Mouse (Mus musculus): ENCODE data around the gene Gfer. TPM values are rescaled to one million over a fixed set of nuclear protein-coding genes. Genes with fewer than 3 reads are reported as not detected.

Gfer gene
- 10 to 100 TPM; 18.9 to 19.8 TPM for total RNA-seq (2021)

DNA sequence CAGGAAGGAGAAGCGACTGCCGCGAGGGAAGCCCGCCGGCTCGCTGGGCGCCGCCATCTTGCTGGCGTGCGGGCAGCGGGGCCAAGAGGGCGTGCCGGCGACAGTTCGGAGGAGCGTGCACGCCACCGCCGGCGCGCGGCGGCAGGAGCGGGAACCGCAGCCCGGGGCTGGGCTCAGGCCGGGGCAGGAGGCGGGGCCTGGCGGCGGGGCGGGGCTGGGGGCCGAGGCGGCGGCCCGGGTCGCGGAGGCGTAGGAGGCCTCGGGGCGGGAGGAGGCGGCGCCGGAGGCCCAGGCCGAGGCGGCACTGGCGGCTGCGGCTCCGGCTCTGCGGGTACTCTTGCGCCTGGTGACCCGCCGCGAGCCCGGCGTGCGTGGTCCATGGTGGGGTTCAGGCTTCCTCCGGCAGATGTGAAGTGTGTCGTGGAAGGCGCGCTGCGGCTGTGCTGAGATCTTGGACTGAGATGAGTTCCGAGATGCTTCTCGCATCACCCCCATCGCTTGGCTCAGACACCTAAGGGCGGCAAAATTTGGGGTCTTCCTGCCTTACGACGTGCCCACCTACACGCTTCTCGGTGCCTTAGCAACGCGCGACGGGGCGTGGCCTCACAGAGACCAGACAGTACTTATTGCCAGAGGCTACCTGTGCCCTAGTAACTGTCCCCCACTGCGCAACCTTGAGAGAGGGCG, at the start of gene Gfer, which contains the start of gene Noxo1:
Gene Gfer, minus strand, starts transcription at position 146 of the 687 bp plus-strand sequence.
Gene Noxo1, plus strand, starts transcription at position 224 of the 687 bp plus-strand sequence.
- intact Hi-C loops (cut with DNase I) = no loop called here
- DNase-seq = peak; percentile 90 to 93

DNA sequence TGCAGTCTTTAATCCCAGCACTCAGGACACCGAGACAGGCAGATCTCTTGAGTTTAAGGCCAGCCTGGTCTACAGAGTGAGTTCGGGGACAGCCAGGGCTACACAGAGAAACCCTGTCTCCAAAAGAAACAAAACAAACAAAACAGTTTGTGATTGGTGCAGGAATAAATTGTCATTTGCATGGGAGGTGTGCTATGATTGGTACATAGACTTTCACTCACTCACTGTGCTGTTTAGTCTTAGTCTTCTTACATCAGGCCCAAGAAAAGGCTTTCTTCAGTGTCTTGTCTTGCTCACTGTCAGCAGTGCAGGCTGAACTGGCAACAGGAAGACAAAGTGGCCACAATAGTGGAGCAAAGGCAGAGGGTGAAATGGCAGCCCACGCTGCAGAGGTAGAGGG, 48.4 kb upstream of the Gfer start:
- intact Hi-C loops (cut with DNase I) = loop anchor here (2.0 kb wide), 1 partner anchor 136 kb away; no protein-coding TSS in a partner anchor

DNA sequence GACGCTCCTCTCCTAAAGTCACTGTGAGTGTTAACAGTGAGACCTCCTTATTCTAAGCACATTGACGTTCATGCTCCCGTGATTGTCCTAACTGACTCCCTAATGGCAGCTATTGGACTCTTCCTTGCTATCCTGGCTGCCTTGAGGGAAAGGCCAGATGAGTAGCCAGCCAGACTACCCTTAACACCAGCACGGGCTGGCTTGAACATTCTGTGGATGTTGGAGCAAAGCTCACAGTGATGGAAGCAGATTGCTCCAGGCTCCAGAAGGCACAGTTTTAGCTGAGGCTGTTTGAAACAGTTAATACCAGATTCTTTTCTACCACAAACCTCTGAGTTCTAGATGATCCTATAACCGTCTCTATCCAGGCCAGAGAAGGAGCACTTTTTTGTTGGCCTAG, 47.9 kb upstream of the Gfer start:
- DNase-seq = no peak
- intact Hi-C loops (cut with DNase I) = loop anchor here (2.0 kb wide), 1 partner anchor 137 kb away; no protein-coding TSS in a partner anchor

More for the DNA sequence above, 48.4 kb upstream of the Gfer start:
- DNase-seq = no peak

DNA sequence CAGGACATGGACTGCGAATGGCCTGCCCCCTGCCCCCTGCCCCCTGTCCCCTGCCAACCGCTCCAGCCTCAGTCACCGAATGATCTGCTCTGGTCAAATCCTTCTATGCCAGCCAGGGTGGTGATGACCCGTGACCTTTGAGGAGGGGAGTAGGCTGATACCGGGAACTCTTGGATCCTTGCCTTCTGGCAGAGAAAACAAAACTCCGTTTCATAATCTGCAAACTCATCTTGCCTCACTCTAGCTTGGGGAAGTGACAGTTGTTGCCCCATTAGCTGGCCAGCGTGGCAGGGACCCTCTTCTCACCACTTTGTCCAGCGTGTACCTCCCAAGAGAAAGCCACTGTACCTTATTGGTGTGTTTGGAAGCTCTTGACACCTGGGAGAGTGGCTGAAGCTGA, 46.4 kb upstream of the Gfer start:
- intact Hi-C loops (cut with DNase I) = no loop called here
- DNase-seq = no peak

DNA sequence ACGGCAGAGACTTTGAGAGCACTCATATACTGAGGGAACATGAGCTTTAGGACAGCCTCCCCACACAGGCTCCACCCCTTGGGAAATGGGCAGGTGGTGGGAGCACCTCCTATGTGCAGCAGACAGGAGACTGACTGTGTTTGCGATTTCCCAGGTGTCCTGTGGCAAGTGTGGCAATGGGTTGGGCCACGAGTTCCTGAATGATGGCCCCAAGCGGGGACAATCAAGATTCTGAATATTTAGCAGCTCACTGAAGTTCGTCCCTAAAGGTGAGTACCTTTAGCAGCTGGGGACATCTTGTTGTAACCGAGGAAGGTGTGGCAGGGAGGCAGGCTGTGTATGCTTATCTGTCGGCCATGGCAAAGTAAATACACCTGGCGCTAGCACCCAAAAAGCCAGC, 44.0 kb upstream of the Gfer start:
- no peak for DNase-seq
- intact Hi-C loops (cut with DNase I) = loop anchor here (5.0 kb wide), 1 partner anchor 157 kb away; the partner anchor contains the start of genes Eme2, Mrps34 and Nme3

DNA sequence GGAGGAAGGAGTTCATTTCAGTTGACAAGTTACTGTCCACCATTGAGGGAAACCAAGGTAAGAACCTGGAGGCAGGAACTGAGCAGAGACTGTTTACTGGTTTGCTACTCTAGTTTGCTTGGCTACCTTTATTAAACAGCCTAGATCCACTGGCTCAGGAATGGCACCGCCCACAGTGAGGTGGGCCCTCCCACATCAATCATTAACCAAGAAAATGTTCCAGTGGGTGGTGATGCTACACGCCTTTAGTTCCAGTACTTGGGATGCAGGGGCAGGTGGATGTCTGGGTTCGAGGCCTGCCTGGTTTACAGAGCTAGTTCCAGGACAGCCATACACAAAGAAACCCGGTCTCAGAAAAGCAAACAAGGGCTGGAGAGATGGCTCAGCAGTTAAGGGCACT, 42.3 kb upstream of the Gfer start:
- no peak for DNase-seq
- intact Hi-C loops (cut with DNase I) = loop anchor here (5.0 kb wide), 1 partner anchor 159 kb away; the partner anchor contains the start of genes Eme2, Mrps34 and Nme3

DNA sequence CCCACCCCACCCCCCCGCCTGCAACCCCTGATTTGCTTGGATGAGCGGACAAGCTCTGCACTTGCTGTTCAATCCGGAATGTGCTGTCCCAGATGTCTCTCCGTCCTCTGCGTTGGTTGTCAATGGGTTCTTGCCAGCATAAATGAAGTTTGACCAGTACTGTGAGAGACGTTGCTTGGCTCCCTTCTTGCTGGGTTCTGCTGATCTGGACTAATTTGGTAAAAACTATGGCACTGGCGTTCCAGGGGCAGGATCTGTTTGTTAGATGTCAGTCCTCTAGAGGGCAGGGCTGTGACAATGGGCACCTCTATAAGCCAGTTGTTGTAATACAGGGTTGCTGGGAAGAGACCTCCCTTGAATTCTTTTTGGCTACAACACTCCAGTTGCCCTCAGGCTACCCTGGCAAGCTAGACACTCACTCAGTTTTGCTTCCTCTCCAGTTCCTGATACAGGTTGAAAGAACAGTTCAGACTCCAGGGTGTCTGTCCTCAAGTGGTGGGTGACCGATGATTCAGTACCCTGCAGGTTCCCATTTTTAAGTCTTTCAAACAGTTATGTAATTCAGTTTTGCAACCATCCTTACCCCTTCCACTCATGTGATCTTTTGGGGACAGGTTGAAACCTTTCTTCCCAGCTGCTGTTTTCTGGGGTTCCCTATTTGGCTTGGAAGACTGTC, 41.3 kb upstream of the Gfer start:
- intact Hi-C loops (cut with DNase I) = loop anchor here (5.0 kb wide), 1 partner anchor 160 kb away; the partner anchor contains the start of genes Eme2, Mrps34 and Nme3

DNA sequence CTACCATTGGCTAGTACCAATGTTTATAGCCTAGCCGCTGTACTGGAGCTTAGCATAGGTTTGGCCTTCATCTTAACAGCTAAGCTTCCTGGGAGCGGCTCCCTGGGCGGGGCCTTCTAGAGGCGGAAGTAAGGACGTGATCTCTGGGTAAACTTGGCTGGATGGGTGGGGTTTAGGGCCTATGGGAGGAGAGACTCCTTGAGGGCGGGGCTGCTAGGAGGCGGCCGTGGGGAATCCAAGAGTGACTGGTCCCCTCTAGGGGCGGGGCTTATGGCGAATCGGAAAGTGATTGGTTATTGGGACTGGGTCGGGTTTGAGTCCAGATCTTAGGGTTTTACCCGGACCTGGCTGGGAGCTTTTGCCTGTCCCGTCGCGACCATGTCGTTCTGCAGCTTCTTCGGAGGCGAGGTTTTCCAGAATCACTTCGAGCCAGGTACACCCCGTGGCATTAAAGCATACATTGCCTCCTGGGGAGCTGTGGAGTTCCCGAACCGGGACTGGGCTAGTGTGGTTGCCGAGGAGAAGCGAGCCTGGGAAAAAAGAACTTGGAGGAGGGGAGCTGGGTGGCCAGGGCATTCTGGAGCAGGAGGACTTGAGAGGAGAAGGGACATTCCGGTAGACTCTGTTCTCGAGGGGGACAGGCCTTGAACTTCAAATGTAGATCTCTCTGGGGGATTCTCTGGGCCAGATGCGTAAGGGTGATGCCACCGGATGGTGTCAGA, 40.5 kb upstream of the Gfer start, which contains the start of gene Msrb1:
Gene Msrb1, plus strand, starts transcription at position 313 of the 722 bp plus-strand sequence.
- DNase-seq = peak; percentile 98
- intact Hi-C loops (cut with DNase I) = loop anchor here (5.0 kb wide), 1 partner anchor 161 kb away; the partner anchor contains the start of genes Eme2, Mrps34 and Nme3

More for the DNA sequence above, 41.3 kb upstream of the Gfer start:
- peak in 1 of 2 experiments; percentile 36 for DNase-seq

DNA sequence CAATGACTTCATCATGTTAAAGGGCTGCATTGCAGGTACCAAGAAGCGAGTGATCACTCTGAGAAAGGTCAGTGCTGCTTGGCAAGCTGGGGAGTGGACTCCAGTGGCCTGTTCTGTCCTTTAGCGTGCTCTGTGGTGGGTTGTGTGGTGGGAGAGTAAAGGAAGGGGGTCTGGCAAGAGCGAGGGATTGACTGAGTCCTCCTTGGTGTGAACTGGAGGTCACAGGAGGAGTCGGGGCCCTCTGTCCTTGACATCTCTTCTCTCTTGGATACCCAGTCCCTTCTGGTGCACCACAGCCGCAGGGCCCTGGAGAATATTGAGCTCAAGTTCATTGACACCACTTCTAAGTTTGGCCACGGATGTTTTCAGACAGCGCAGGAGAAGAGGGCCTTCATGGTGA, 39.5 kb upstream of the Gfer start:
- DNase-seq = peak in 1 of 2 experiments; percentile 22
- intact Hi-C loops (cut with DNase I) = loop anchor here (5.0 kb wide), 1 partner anchor 162 kb away; the partner anchor contains the start of genes Eme2, Mrps34 and Nme3

DNA sequence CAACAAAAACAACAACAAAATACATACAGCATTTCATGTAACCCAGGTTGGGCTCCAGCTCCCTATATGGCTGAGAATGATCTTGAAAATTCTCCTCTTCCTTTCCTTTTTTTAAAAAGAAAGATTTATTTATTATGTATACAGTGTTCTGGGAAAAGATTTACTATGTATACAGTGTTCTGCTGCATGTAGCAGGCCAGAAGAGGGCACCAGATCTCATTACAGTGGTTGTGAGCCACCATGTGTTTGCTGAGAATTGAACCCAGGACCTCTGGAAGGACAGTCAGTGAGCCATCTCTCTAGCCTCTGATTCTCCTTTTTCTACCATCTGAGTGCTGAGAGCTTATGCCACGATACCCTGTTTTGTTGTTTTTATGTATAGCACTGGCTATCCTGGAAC, 38.6 kb upstream of the Gfer start:
- no peak for DNase-seq
- intact Hi-C loops (cut with DNase I) = no loop called here

DNA sequence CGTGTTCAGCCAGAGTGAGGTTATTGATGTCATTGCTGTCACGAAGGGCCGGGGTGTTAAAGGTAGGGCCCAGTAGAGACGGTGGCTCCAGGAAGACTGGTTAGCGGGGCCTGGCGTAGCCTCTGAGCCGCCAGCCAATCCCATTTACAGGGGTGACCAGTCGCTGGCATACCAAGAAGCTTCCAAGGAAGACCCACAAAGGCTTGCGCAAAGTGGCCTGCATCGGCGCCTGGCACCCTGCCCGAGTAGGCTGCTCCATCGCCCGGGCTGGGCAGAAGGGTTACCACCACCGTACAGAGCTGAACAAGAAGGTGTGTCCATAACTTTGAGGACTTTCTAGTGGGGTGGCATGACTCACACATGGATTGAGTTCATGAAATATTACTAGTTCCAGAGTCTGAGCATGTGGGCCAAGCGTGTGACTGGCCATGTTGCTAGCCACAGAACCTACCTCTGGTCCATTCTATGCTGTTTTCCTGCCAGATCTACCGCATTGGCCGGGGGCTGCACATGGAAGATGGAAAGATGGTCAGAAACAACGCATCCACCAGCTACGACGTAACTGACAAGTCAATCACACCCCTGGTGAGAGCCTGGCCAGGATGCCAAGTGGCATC, 37.6 kb upstream of the Gfer start:
- intact Hi-C loops (cut with DNase I) = no loop called here
- DNase-seq = no peak

DNA sequence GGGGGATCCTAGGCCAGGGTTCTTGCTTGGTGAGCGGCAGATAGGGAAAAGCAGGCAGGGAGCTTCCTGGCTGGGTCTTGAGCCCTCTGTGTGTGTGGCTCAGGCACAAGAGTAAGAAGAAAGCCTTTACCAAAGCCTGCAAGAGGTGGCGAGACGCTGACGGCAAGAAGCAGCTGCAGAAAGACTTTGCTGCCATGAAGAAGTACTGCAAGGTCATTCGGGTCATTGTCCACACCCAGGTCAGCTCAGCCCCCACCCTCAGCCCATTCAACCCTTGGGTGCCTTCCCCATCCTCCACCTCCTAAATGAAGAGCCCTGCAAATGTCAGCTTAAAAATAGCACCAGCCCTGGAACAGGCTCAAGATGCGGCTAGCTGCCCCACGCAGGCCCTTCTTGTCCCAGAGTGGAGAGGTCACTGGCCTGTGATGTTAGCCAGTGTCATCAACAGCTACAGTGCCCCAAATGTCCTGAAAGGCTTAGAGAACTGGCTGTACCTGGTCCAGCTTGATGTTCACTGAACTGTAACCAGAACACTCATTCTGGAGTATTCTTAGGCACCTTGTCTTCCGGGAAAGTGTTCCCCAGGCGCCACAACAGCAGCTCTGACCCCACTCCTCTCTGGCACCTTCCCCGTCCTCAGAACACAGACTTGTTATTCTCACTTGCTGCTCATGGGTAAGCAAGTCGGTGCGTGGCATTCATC, 36.4 kb upstream of the Gfer start:
- intact Hi-C loops (cut with DNase I) = no loop called here

DNA sequence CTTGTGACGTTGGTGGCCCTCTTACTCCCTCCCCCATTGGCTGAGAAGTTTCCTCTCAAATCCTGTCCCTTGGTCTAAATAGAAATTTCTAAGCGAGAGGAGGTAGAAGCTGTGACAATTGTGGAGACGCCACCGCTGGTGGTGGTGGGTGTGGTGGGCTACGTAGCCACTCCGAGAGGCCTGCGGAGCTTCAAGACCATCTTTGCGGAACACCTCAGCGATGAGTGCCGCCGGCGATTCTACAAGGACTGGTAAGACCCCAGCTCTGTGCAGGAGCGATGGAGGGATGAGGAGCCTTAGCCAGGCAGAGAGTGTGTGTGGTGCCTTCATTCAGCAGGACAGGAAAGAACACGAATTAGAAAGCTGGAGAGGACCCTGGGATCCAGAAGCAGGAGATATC, 34.8 kb upstream of the Gfer start:
- no peak for DNase-seq
- intact Hi-C loops (cut with DNase I) = no loop called here

More for the DNA sequence above, 36.4 kb upstream of the Gfer start:
- DNase-seq = peak; percentile 80 to 84

DNA sequence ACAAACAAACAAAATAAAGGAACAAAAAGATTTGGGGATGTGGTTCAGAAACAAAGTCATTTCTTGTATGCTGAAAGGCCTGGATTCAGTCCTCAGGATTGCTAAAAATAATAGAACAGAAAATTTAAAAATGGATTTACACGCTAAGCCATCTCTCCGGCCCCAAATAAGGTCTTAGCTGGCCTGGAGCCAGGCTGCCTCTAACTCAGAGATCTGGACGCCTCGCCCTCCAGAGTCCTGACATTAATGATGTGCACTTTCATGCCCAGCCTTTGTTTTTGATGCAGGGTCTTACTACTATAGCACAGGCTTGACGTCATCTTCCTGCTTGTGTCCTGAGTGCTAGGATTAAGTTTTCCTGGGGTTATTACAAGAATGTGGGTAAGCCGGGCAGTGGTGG, 33.1 kb upstream of the Gfer start:
- intact Hi-C loops (cut with DNase I) = no loop called here
- DNase-seq = peak; percentile 54 to 56

DNA sequence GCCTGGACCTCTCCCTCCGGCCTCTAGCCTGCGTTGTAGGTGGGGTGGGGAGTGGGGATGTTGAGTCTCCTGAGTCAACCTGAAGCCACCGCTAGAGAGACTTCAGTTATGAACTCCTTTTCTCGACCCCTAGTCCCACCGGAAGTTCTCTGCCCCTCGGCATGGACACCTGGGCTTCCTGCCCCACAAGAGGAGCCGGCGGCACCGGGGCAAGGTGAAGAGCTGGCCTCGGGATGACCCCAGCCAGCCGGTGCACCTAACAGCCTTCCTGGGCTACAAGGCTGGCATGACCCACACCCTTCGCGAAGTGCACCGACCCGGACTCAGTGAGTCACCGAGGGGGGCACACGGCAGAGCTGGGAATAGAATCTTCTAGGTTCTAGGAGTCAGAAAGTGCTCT, 32.2 kb upstream of the Gfer start:
- no peak for DNase-seq
- intact Hi-C loops (cut with DNase I) = no loop called here

DNA sequence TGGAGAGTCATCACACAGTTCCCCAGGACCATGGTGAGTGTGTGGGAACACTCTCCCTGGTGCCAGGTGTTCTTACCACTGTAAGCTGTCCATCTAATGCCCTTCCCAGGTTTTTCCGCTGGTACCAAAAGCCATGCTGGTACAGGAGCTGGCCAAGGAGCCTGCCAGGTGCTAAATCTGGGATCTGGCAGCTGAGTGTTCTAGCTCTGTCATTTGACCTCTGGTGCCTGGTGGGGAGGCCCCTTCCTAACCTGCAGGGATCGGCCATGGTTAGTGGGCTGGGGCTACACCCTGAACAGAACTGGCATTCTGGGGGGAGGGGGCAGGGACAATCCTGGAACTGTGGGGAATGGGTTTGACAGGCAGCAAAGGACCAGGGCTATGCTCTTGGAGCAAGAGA, 31.7 kb upstream of the Gfer start, which contains the start of gene Rpl3l:
Gene Rpl3l, plus strand, starts transcription at position 203 of the 400 bp plus-strand sequence.
- intact Hi-C loops (cut with DNase I) = no loop called here
- peak; percentile 64 to 65 for DNase-seq

DNA sequence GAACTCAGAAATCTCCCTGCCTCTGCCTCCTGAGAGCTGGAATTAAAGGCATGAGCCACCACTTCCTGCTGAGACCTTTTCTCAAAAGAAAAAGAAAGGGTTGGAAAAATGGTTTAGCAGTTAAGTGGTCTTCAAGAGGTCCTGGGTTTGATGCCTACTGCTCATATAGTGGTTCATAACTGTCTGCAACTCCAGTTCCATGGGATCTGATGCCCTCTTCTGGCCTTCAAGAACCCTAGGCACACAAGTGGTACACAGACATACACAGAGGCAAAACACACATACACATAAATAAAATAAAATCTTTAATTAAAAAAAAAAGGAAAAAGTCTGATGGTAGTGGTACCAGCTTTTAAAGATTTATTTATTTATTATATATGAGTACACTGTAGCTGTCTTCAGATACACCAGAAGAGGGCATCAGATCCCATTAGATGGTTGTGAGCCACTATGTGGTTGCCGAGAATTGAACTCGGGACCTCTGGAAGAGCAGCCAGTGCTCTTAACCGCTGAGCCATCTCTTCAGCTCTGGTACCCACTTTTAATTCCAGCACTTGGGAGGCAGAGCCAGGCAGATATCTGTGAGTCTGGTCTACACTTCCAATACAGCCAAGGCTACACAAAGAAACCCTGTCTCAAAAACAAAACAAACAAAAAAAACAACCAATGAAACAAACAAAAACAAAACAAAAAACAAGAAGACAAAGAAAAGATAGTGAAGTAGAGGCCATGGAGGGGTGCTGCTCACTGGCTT, 29.9 kb upstream of the Gfer start:
- intact Hi-C loops (cut with DNase I) = no loop called here
- no peak for DNase-seq

DNA sequence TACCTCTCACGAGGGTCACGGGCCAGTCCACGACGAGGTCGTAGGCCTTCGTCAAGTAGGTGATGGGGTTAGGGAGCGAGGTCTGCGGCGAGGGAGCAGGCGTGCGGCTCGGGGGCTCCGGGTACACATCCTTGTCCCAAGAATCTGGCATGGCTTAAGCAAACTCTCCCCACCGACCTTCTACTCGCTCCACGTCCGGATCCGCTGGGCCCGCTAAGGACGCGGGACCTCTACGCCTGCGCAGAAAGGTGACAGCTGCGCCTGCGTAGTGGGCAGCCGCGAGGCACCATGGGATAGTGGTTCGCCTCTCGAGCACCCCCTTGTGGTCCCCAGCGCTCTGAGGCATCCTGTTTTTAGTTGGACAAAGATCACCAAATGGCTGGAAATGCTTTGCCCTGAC, 28.2 kb upstream of the Gfer start, which contains the start of gene Ndufb10:
Gene Ndufb10, minus strand, starts transcription at position 295 of the 400 bp plus-strand sequence.
- peak; percentile 97 to 99 for DNase-seq
- intact Hi-C loops (cut with DNase I) = no loop called here

DNA sequence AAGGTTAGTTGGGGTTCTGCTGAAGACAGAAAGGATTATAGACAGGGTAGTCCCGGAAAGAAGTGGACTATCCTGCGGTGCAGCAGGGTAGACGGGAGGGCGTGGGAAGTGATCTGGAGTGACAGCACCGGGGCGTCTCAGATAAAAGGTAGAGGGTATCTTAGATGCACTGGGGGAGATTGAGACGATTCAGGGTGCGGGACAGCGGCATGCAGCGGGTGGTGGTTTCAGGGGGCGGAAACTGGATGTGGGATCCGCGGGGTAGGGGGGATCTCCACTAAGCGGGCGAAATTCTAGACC, 27.9 kb upstream of the Gfer start:
- DNase-seq = no peak
- intact Hi-C loops (cut with DNase I) = no loop called here
